Mouse (Mus musculus) embryonic facial prominence, embryonic 12.5 days (tissue): Measurements from ENCODE around the gene Rtn4ip1. TPM values are rescaled to one million over a fixed set of nuclear protein-coding genes. Genes with fewer than 3 reads are reported as not detected.
A peak's percentile ranks its signal among the peaks of the same experiment; 100 is the strongest.

Source experiments
- ATAC-seq: fragments of 200-750 bp; cut with Nextera tagmentation; 2 replicates; pipeline ENCODE4 v1.8.0; 2017; ENCODE audit not compliant: insufficient number of reproducible peaks, insufficient read depth, low FRiP score, low TSS enrichment
- H3K27ac ChIP-seq: fragments of 300-500 bp; sonication (generic); 2 replicates; pipeline ENCODE4 v1.5.1; 2016; ENCODE audit warnings: mild to moderate bottlenecking
- H3K27me3 ChIP-seq: fragments of 300-500 bp; sonication (generic); 2 replicates; pipeline ENCODE4 v1.6.1; 2016; ENCODE audit warnings: mild to moderate bottlenecking, moderate library complexity
- H3K36me3 ChIP-seq: fragments of 300-500 bp; sonication (generic); 2 replicates; pipeline ENCODE4 v1.6.1; 2016; ENCODE audit warnings: mild to moderate bottlenecking
- H3K4me1 ChIP-seq: fragments of 300-500 bp; sonication (generic); 2 replicates; pipeline ENCODE4 v1.6.1; 2016
- H3K4me2 ChIP-seq: fragments of 300-500 bp; sonication (generic); replicated peaks from 2 replicates; pipeline ENCODE4 v1.6.1; 2016; ENCODE audit warnings: mild to moderate bottlenecking, moderate library complexity
- H3K4me3 ChIP-seq: fragments of 300-500 bp; sonication (generic); 2 replicates; pipeline ENCODE4 v1.5.1; 2016; ENCODE audit warnings: mild to moderate bottlenecking
- H3K9ac ChIP-seq: fragments of 300-500 bp; sonication (generic); 2 replicates; pipeline ENCODE4 v1.6.1; 2016; ENCODE audit warnings: mild to moderate bottlenecking, moderate library complexity
- H3K9me3 ChIP-seq: fragments of 300-500 bp; sonication (generic); 2 replicates; pipeline ENCODE4 v1.6.1; 2016; ENCODE audit warnings: mild to moderate bottlenecking, moderate library complexity
- WGBS: fragments of 180-500 bp; shearing (Covaris S2); methylation state at CpG from one replicate; pipeline ENCODE4 v1.1.7; 2016; 5-methylcytosine and 5-hydroxymethylcytosine counted together
- polyA plus RNA-seq: library from polyadenylated mRNA; unstranded; fragments of >200 nt; fragmentation: Nextera tagmentation; extraction: Ambion mirVana; gene quantifications from 2 replicates; pipeline ENCODE4 v1.2.1, GENCODE M21; 2016

Rtn4ip1 gene
- polyA plus RNA-seq, 1 experiment from 2014 or later: 15.8 TPM

DNA sequence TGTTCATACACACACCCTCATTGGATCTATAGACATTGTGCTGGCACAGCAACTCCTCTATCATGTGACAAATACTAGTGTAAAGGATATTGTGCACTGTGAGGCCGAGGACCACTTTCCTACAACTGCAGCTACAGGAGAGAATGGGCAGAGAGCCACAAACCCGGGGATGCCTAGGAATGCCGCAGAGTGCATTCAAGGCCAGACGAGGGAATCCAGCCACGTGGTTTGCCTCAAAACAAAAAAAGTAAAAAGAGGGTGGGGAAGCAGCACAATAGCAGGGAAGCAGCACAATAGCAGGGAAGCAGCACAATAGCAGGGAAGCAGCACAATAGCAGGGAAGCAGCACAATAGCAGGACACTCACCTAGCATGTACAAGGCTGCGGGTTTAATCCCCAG, 91.6 kb downstream of the Rtn4ip1 start:
- Histone ChIP-seq H3K4me2 (no peak overlapping the region), H3K9me3 (no peaks in the 10 kb centered on the region), H3K9ac (no peak overlapping the region), H3K4me1 (no peaks in the 10 kb centered on the region), H3K36me3 (no peaks in the 10 kb centered on the region), H3K27me3 (no peaks in the 10 kb centered on the region), H3K4me3 (no peak overlapping the region), H3K27ac (no peak overlapping the region)
- 30% methylated on average over 6 of the region's 6 CpGs for WGBS
- ATAC-seq: no peak

DNA sequence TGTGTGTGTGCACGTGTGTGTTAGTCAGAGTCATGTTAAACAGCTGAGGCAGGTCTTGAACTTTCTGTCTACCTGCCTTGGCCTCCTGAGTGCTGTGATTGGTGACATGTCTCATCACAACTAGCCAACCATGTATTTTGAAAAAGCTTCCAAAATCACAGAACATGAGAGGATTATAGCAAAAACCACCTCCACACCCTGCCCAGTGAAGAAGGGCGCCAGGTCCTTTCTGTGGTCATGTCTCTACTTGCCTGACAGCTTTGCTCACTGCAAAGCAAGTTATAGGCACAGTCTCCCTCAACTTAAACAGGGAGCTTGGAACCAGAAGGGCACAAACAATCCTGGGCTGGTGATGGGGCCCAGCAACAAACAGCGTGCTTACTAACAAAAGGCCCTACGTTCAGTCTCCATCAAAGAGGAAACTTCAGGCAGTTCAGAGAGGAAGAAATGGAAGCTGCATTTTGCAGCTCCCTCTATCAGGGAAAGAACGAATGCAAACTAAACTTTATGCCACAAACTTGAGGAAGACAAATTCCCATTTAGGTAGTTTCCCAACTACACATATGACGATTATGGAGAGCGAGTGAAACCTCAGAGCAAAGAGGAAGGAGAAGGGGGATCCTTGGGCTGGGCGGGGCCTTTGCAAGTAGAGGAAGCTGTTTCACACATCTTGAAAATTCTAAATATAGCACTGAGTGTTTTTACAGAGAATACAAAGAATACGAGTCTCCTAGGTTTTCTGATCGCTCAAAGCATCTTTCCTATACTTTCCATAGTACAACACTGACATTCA, 94.4 kb downstream of the Rtn4ip1 start:
- Histone ChIP-seq H3K4me3 (no peak overlapping the region), H3K27ac (no peak overlapping the region), H3K9ac (no peak overlapping the region), H3K27me3 (0 out of 2 replicates have a peak, but pooled peaks cover 4% of the 10 kb centered on the region), H3K36me3 (no peaks in the 10 kb centered on the region), H3K9me3 (no peaks in the 10 kb centered on the region), H3K4me2 (no peak overlapping the region), H3K4me1 (no peaks in the 10 kb centered on the region)
- 76% methylated on average over 10 of the region's 10 CpGs for WGBS
- ATAC-seq: no peak

DNA sequence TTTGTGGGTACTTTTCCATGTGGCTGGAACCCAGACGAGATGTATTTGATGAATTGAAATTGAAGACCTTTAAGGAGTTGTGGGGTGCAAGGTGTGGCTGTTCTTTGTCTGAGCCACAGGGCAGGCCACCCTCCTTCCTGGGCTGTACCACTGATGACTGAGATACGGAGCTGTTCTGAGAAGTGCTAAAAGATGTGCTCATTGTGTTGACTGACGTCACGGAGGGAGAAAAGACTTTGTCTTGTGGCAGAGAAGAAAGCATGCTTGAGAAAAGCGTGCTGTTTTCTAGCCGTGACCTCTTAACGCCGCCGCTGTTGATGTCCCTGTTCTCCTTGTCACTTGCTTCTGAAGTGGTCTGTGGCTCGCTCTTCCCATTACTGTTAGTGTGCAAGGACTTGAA, 95.7 kb downstream of the Rtn4ip1 start:
- no peak overlapping the region for H3K9ac ChIP-seq
- H3K4me2 ChIP-seq: no peak overlapping the region
- 83% methylated on average over 10 of the region's 10 CpGs for WGBS

DNA sequence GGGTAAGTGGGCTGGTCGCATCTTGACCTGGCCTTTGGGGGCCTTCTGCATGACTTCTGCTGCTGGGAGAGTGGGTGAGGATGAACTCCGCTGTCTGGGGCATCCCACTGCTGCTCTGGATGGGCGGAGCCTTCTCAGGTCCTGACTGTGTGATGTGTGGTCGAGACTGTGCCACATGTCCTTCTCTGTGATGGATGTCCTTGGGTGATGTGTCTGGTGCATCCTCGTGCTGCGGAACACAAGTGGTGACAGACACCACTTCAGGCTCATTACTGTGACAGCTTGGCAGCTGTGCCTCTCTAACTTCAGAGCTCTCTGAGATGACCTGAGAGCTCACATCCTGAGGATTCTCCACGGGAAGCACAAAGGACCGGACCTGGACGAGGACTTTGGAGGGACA, 96.4 kb downstream of the Rtn4ip1 start:
- Histone ChIP-seq H3K9me3 (no peaks in the 10 kb centered on the region), H3K4me1 (no peaks in the 10 kb centered on the region), H3K27ac (no peak overlapping the region), H3K4me2 (no peak overlapping the region), H3K4me3 (no peak overlapping the region), H3K27me3 (peaks cover 21% of the 10 kb centered on the region), H3K9ac (no peak overlapping the region), H3K36me3 (no peaks in the 10 kb centered on the region)
- 73% methylated on average over 9 of the region's 9 CpGs for WGBS
- ATAC-seq: no peak

More for the DNA sequence above, 95.7 kb downstream of the Rtn4ip1 start:
- Histone ChIP-seq H3K4me1 (no peaks in the 10 kb centered on the region), H3K27me3 (peaks cover 14% of the 10 kb centered on the region), H3K27ac (no peak overlapping the region), H3K36me3 (no peaks in the 10 kb centered on the region), H3K9me3 (no peaks in the 10 kb centered on the region), H3K4me3 (no peak overlapping the region)
- no peak for ATAC-seq

DNA sequence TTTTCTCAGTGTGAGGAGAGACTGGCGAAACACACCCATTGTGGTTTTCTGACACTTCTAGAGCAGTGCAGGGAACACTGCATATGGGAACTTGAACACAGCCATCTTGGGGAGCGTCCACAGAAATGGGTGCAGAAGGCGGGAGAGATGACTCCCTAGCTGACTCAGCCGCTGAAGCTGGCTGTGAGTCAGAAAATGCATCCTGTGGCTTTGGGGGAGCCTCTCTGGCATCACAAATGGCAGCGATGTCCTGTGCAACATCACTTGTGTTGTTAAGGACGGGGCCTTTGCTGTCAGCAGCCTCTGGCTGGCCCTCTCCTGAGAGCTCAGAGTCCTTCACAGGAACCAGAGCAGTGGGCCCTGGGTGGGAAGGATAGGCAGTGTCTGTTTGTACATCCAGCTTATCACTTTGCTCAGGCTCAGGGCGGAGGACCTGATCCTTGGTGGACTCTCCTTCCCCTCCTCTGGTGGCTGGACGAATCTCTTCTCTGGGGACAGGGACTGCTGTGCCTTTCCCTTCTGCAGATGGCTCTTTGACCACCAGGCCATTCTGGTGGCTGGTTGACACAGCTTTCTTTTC, 97.0 kb downstream of the Rtn4ip1 start:
- Histone ChIP-seq H3K9ac (no peak overlapping the region), H3K9me3 (no peaks in the 10 kb centered on the region), H3K4me1 (peaks cover 4% of the 10 kb centered on the region; the same call in 1 of the 2 replicates), H3K4me2 (no peak overlapping the region), H3K36me3 (no peaks in the 10 kb centered on the region), H3K27me3 (peaks cover 27% of the 10 kb centered on the region), H3K4me3 (no peak overlapping the region), H3K27ac (no peak overlapping the region)
- ATAC-seq: no peak
- WGBS: 80% methylated on average over 8 of the region's 8 CpGs

DNA sequence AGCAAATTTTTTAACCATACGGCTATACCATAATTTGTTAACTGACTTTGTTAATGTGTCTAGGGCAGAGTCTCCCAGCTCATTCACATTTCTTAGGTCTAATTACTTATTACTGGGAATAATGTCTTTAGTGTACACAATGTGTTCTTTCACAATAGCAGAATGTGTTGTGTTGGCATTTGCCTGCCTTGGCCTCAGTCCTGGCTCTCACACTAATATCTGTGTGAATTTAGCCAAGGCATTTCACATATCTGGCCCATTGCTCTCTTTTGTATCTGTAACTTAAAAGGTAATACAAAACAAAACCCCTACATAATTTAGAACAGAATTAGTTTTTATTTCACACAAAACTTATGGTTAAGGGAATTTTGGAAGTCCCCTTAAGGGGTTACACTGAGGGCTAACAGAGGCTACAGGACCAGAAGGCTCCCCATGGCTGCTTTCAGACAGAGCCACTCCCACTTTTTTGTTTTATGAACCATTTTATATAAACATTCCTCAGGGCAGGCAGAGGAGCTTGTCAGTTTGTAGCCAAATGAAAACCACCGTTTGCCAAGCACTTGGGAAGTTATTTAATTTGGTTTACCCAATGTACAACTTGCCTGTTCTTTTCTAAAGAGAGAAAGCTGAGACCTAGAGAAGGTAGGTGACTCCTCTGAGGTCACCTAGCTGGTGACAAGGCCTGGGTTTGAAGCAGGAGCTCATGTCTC, 98.7 kb downstream of the Rtn4ip1 start:
- 56% methylated on average over 2 of the region's 2 CpGs for WGBS
- Histone ChIP-seq H3K9me3 (no peaks in the 10 kb centered on the region), H3K4me3 (no peak overlapping the region), H3K4me2 (no peak overlapping the region), H3K36me3 (no peaks in the 10 kb centered on the region), H3K9ac (no peak overlapping the region), H3K27me3 (peaks cover 44% of the 10 kb centered on the region), H3K4me1 (peaks cover 10% of the 10 kb centered on the region), H3K27ac (no peak overlapping the region)
- no peak for ATAC-seq

DNA sequence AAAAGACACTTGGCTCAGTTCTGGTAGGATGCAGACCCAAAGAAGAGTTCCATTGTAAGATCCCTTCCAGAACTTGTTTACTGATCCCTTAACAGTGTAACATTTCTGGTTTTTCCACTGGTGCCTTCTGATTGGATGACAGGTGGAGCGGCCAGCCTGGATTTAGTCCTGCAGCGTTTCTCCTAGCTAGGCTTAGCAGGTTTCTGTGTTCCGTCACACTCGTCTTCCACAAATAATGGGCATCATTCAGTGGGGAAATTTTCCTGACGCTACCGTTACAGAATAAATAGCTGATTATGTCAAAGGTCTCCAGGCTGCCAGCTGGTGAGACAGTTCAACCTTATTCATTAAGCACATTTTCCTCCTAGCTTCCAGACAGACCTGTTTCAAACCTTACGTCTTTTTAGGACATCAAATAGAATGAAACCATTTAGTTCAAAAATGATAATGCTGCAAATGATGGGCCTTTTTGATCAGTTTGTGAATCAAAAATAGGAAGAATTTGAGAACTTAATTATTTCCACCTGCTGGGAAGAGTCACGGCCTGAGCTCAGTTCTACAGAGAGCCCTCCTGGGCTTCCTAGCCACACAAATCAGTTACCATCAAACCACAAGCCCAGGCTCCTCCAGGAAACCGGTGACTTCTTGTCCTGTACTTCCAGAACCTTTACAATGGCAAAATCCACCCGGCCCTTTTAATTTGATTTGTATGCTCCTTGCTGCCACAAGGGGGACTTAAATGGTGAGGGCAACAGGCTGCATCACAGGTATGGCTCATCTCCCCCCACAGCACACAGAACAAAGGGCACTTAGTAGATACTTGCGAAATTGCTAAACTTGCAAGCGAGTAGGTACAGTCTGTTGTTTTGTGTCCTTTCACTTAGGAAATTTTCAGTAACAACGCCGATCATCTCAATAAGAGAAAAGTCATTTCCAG, 100.7 kb downstream of the Rtn4ip1 start:
- no peak overlapping the region for H3K4me3 ChIP-seq
- no peak for ATAC-seq
- no peaks in the 10 kb centered on the region for H3K9me3 ChIP-seq
- no peaks in the 10 kb centered on the region for H3K36me3 ChIP-seq
- H3K4me1 ChIP-seq: peaks cover 18% of the 10 kb centered on the region
- H3K4me2 ChIP-seq: 0 out of 2 replicates have a peak overlapping the region, but pooled peaks have one; percentile 77
- H3K27me3 ChIP-seq: peaks cover 61% of the 10 kb centered on the region
- no peak overlapping the region for H3K9ac ChIP-seq
- no peak overlapping the region for H3K27ac ChIP-seq
- 13% methylated on average over 14 of the region's 14 CpGs for WGBS

DNA sequence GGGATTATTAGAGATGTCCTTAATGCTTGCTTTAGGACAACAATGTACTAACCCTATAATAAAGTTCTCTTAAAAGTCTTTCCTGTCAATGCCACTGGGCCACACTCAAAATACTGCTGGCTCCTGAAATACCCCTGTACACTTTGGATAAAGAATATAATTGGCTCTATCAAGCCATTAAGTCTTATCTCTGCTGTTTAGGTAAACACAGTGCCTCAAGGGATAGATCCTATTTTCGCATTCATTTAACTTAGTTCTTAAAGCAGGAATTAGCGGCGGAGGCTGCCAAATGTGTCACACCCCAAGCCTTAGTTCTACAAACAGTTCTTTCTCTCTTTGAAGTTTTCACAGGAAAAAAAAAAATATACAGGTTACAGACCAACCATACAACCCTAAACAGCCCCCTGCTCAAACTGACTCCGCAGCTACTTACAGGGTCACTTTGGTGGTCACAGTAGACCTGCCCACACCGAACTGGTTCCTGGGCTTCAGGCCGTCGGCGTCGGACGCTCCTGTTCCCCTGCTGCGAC, 101.5 kb downstream of the Rtn4ip1 start:
- peak overlapping the region; percentile 27; the same call in 1 of the 2 replicates for H3K9ac ChIP-seq
- WGBS: 2% methylated on average over 11 of the region's 11 CpGs
- peaks cover 61% of the 10 kb centered on the region for H3K27me3 ChIP-seq

DNA sequence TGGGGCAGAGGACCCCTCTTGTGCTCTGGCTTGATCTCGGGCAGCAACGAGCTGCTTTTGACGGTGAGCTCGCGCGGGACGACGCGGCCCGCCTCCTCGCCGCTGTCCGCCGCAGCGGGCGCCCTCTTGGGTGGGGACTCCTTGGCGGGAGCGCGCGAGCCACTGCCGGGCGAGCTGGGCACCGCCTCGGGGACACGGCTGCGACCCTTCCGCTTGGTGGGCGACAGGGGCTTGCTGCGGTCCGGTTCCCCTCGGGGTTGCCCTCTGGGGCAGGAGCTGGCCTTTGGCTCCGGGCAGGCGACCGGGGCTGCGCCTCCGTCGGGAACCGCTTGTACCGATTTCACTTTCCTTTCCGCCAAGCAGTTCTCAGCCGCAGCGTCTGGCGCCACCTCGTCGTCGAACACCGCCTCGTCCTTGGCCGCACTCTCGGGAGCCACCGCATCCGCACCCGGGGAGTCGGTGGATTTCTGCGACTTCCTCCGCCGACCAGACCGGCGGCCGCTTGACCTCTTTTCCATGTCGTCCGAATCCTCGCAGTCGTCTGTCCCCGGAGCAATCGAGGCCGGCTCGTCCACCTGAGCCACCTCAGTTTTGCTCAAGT, 102.0 kb downstream of the Rtn4ip1 start:
- Histone ChIP-seq H3K4me1 (peaks cover 18% of the 10 kb centered on the region), H3K4me2 (peak overlapping the region; percentile 77), H3K9me3 (no peaks in the 10 kb centered on the region), H3K4me3 (peak overlapping the region; percentile 54), H3K36me3 (no peaks in the 10 kb centered on the region), H3K27ac (no peak overlapping the region), H3K27me3 (peaks cover 61% of the 10 kb centered on the region), H3K9ac (peak overlapping the region; percentile 27; the same call in 1 of the 2 replicates)
- WGBS: under 1% methylated on average over 68 of the region's 68 CpGs
- no peak for ATAC-seq

More for the DNA sequence above, 101.5 kb downstream of the Rtn4ip1 start:
- Histone ChIP-seq H3K4me2 (peak overlapping the region; percentile 77), H3K36me3 (no peaks in the 10 kb centered on the region), H3K27ac (no peak overlapping the region), H3K9me3 (no peaks in the 10 kb centered on the region), H3K4me3 (peak overlapping the region; percentile 54), H3K4me1 (peaks cover 18% of the 10 kb centered on the region)
- ATAC-seq: no peak

DNA sequence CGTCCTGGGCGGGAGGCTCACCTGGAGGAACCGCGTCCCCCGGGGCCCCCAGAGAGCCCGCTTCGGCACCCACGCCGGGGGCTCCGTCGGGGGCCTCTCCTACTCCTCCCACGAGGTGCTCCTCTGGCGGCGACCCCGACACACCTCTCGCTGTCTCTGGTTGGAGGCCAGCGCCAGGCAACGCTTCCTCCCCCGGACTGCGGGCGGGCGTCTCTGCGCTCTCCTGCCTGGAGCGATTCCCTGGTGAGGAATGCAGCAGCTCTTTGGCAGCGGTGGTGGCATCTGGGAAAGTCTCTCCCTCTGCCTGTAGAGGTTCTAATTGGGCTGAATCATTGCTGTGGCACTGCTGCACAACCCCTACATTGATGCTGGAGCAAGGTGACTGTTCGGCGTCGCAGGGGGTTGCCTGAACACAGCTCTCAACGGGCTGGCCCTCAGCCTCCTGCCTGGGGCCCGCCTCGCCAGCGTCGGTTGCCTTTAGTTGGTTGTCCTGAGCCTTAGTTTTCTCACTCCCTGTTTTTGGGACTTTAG, 102.7 kb downstream of the Rtn4ip1 start:
- Histone ChIP-seq H3K36me3 (no peaks in the 10 kb centered on the region), H3K4me2 (peak overlapping the region; percentile 77), H3K27me3 (peaks cover 61% of the 10 kb centered on the region), H3K4me3 (peak overlapping the region; percentile 54), H3K9me3 (no peaks in the 10 kb centered on the region), H3K4me1 (peaks cover 18% of the 10 kb centered on the region), H3K27ac (no peak overlapping the region), H3K9ac (no peak overlapping the region)
- WGBS: under 1% methylated on average over 33 of the region's 33 CpGs
- peak; percentile 29; the same call in 1 of the 2 replicates for ATAC-seq
